Mouse (Mus musculus) lung, adult 2 months (tissue): ENCODE results near the gene Atp6v0a1.

ENCODE experiments used
- CTCF ChIP-seq: fragments of 200-500 bp; IDR thresholded peaks from 2 replicates; pipeline ENCODE4 v1.5.1; 2011; ENCODE audit warnings: mild to moderate bottlenecking, low read length, control low read depth; ENCODE audit not compliant: insufficient read depth
- POLR2A ChIP-seq: fragments of 200-500 bp; IDR thresholded peaks from 2 replicates; pipeline ENCODE4 v1.6.1; 2011; ENCODE audit warnings: low read depth, mild to moderate bottlenecking, control low read depth, low read length, borderline replicate concordance; ENCODE audit errors: extremely low read depth

- TF ChIP-seq CTCF (peak; percentile 93), POLR2A (no peak)
These were observed 26.0 kb upstream of the Atp6v0a1 start for GRCm38 (mm10) chr11:100983125-100983777.
